Mouse (Mus musculus) embryonic facial prominence, embryonic 10.5 days (tissue): Measurements from ENCODE around the gene Myo6. TPM values are rescaled to one million over a fixed set of nuclear protein-coding genes. Genes with fewer than 3 reads are reported as not detected.

Experiments used
- DNase-seq: peaks from one replicate; pipeline ENCODE4 v3.0.0-alpha.2; 2017; ENCODE audit warnings: low spot score
- H3K27ac ChIP-seq: fragments of 300-500 bp; sonication (generic); replicated peaks from 2 replicates; pipeline ENCODE4 v1.5.1; 2016; ENCODE audit warnings: mild to moderate bottlenecking
- H3K27me3 ChIP-seq: fragments of 300-500 bp; sonication (generic); replicated peaks from 2 replicates; pipeline ENCODE4 v1.6.1; 2016; ENCODE audit warnings: low read depth, mild to moderate bottlenecking; ENCODE audit not compliant: poor library complexity, severe bottlenecking
- H3K36me3 ChIP-seq: fragments of 300-500 bp; sonication (generic); replicated peaks from 2 replicates; pipeline ENCODE4 v1.6.1; 2016; ENCODE audit warnings: mild to moderate bottlenecking, moderate library complexity
- H3K4me1 ChIP-seq: fragments of 300-500 bp; sonication (generic); 2 replicates; pipeline ENCODE4 v1.6.1; 2016
- H3K4me3 ChIP-seq: fragments of 300-500 bp; sonication (generic); 2 replicates; pipeline ENCODE4 v1.5.1; 2016; ENCODE audit warnings: mild to moderate bottlenecking, moderate library complexity
- H3K9me3 ChIP-seq: fragments of 300-500 bp; sonication (generic); 2 replicates; pipeline ENCODE4 v1.6.1; 2016; ENCODE audit warnings: mild to moderate bottlenecking
- WGBS: fragments of 180-500 bp; shearing (Covaris S2); methylation state at CpG from one replicate; pipeline ENCODE4 v1.1.7; 2016; 5-methylcytosine and 5-hydroxymethylcytosine counted together
- polyA plus RNA-seq: library from polyadenylated mRNA; unstranded; fragments of >200 nt; fragmentation: Nextera tagmentation; extraction: Ambion mirVana; gene quantifications from 2 replicates; pipeline ENCODE4 v1.2.1, GENCODE M21; 2016

Gene Myo6
- polyA plus RNA-seq, 1 experiment from 2014 or later, result 10.7 TPM

GRCm38 (mm10) chr9:80167089-80167488 lies 2.3 kb downstream of the Myo6 start:
- Histone ChIP-seq H3K9me3 (no peaks in the 10 kb centered on the region), H3K4me3 (no peak overlapping the region), H3K4me1 (peaks cover 9% of the 10 kb centered on the region), H3K27ac (no peak overlapping the region), H3K27me3 (peaks cover 15% of the 10 kb centered on the region; the same call in 1 of the 2 replicates), H3K36me3 (no peaks in the 10 kb centered on the region)
- WGBS, result 78% methylated on average over 4 of the region's 4 CpGs
- DNase-seq, result no peak

- WGBS, result 83% methylated on average over 9 of the region's 9 CpGs
- Histone ChIP-seq H3K27me3 (peaks cover 11% of the 10 kb centered on the region; the same call in 1 of the 2 replicates), H3K4me1 (peaks cover 13% of the 10 kb centered on the region)
Observed at GRCm38 (mm10) chr9:80169551-80169950, 4.7 kb downstream of the Myo6 start.

GRCm38 (mm10) chr9:80171241-80171640 lies 6.4 kb downstream of the Myo6 start:
- H3K4me3 ChIP-seq, result no peak overlapping the region
- DNase-seq, result no peak
- no peak overlapping the region for H3K27ac ChIP-seq
- H3K27me3 ChIP-seq, result peaks cover 4% of the 10 kb centered on the region; the same call in 1 of the 2 replicates
- H3K4me1 ChIP-seq, result peaks cover 10% of the 10 kb centered on the region
- no peaks in the 10 kb centered on the region for H3K36me3 ChIP-seq
- no peaks in the 10 kb centered on the region for H3K9me3 ChIP-seq

More at GRCm38 (mm10) chr9:80169551-80169950, 4.7 kb downstream of the Myo6 start:
- H3K4me3 ChIP-seq, result no peak overlapping the region
- DNase-seq, result no peak
- H3K36me3 ChIP-seq, result no peaks in the 10 kb centered on the region
- no peak overlapping the region for H3K27ac ChIP-seq
- H3K9me3 ChIP-seq, result no peaks in the 10 kb centered on the region

DNA sequence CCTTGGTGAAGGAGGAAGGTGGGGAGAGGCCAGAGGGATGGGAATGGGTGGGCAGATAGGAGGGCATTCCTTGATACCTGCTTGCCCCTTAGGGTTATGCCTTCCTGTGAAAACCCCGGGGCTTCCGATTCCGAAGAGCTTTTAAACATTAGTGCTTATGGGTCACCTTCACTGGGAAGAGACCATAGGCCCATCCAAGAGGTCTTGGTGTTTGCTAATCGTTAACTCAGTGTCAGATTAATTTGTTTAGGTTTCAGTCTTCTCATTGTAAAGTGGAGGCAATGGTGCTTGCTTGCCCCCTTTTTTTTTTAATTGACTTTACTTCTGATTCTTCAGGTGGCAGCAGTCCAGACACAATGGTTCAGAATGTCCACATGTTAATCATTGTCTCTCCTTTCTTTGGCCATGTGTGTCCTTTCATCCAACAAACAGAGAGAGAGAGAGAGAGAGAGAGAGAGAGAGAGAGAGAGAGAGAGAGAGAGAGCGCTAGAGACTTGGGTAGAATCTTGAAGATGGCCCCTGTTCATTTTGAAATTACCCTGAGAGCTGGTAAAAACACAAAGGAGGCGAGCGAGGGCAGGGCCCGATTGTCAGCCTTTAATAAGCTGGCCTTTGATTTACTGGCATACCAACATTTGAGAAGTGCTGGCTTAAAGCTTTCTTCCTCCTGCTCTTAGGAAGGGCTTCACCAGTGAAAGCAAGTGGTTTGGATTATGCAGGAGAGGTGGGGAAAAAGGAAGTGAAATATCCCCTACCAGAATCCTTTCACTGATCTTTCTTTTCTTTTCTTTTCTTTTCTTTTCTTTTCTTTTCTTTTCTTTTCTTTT lies 7.8 kb downstream of the Myo6 start:
- WGBS, result 78% methylated on average over 8 of the region's 8 CpGs
- no peaks in the 10 kb centered on the region for H3K27me3 ChIP-seq

DNA sequence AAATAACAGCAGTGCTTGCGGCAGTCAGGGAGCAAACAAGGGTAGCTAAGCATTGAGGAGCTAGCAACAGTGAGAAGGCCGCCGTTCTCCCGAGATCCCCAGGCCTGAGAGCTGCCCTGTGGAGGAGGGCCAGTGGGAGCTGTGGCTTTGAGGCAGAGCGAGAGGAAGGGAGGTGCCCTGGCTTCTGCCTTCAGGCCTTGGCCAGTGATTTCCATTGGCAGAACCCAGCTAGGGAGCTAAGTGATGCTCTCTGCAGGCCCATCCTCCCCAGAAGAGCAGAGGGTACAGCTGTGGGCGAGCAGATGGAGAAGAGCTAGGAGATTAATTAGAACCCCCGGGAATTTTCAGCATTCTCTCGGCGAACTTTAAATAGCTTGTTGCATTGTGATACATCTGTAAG lies 8.8 kb downstream of the Myo6 start:
- no peak for DNase-seq
- no peak overlapping the region for H3K4me3 ChIP-seq
- WGBS, result 45% methylated on average over 9 of the region's 9 CpGs
- peak overlapping the region; percentile 41; the same call in 1 of the 2 replicates for H3K27ac ChIP-seq
- peaks cover 10% of the 10 kb centered on the region for H3K4me1 ChIP-seq
- H3K27me3 ChIP-seq, result no peaks in the 10 kb centered on the region
- H3K9me3 ChIP-seq, result no peaks in the 10 kb centered on the region
- H3K36me3 ChIP-seq, result no peaks in the 10 kb centered on the region

More for the DNA sequence above, 7.8 kb downstream of the Myo6 start:
- DNase-seq, result no peak
- no peak overlapping the region for H3K27ac ChIP-seq
- no peaks in the 10 kb centered on the region for H3K9me3 ChIP-seq
- H3K4me1 ChIP-seq, result peaks cover 10% of the 10 kb centered on the region
- H3K36me3 ChIP-seq, result no peaks in the 10 kb centered on the region
- no peak overlapping the region for H3K4me3 ChIP-seq

DNA sequence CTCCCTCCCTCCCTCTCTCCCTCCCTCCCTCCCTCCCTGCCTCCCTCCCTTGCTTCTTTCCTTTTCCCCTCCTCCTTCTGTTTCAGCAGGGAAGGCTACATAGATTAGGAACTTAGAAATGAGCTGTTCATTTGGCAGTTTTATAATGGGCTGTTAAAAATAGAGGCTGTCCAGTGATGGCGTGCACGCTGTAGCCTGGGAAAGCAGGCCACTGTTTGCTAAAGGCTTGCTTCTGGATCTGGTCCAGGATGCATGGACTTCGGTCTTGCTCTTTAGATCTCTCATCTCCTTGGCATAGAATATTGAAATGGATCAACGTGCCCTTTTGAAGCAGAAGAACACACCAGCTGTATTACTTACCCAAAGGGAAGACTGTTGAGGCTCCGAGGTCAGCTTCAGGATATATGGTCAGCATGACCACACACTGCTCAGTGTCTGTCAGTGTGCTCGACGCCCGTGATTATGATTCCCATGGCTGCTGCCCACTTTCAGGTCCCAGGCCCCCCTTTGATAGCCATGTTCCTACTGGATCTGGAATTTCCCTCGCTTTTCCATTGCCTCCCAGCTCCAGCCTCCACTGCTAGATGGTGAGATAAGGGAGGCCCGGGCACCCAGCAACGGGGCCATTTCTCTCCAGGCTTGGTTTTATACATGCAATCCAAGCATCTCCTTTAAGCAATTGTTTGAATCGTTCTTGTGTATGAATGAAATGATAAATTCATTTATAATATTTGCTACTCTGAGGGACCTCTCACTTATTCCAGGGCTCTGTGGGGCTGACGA lies 12.1 kb downstream of the Myo6 start:
- no peak overlapping the region for H3K27ac ChIP-seq
- no peak for DNase-seq
- 89% methylated on average over 13 of the region's 13 CpGs for WGBS
- H3K36me3 ChIP-seq, result no peaks in the 10 kb centered on the region
- H3K4me1 ChIP-seq, result peaks cover 10% of the 10 kb centered on the region
- H3K27me3 ChIP-seq, result no peaks in the 10 kb centered on the region
- no peaks in the 10 kb centered on the region for H3K9me3 ChIP-seq
- H3K4me3 ChIP-seq, result no peak overlapping the region

DNA sequence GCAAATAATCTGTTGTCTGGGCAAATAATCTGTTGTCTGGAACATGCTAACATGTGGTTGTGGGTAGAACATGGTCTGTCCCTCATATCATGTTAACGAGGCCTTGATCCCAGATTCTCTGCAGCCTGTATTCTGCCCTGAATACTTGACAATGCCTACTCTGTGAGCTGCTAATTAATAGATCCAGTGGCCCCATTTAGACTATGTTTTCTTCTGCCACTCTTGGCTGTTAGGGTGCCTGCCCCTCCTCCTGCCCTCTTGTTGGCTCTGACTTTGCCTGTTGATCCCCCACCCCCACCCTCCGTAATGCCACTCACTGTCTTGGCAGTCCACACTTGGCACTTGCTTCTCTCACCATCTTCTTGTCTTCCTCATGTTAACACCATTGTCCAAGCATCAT lies 13.8 kb downstream of the Myo6 start:
- no peak for DNase-seq
- H3K4me1 ChIP-seq, result peaks cover 1% of the 10 kb centered on the region
- H3K27ac ChIP-seq, result no peak overlapping the region
- no peak overlapping the region for H3K4me3 ChIP-seq
- H3K27me3 ChIP-seq, result no peaks in the 10 kb centered on the region
- H3K9me3 ChIP-seq, result no peaks in the 10 kb centered on the region
- 89% methylated on average over 2 of the region's 2 CpGs for WGBS
- H3K36me3 ChIP-seq, result no peaks in the 10 kb centered on the region

DNA sequence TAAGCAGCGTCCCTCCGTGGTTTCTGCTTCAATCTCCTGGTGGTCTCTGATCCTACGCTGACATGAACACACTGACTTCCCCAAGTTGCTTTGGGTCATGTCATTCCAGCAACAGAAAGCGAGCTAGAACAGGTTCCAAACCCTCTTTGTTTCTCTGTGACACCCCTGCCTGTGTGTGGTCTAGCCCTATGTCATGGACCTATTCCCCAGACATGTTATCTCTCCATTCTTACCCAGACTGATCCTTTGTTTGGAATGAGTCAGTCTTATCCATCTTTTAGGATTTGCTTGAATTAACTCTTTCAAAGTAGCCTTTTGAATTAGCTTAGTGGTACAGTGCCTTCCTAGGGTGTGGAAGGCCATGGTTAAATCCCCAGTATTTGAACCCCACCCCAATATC lies 14.9 kb downstream of the Myo6 start:
- no peak for DNase-seq
- 79% methylated on average over 4 of the region's 4 CpGs for WGBS
- Histone ChIP-seq H3K27me3 (no peaks in the 10 kb centered on the region), H3K36me3 (no peaks in the 10 kb centered on the region), H3K4me1 (no peaks in the 10 kb centered on the region), H3K4me3 (no peak overlapping the region), H3K9me3 (no peaks in the 10 kb centered on the region), H3K27ac (no peak overlapping the region)

DNA sequence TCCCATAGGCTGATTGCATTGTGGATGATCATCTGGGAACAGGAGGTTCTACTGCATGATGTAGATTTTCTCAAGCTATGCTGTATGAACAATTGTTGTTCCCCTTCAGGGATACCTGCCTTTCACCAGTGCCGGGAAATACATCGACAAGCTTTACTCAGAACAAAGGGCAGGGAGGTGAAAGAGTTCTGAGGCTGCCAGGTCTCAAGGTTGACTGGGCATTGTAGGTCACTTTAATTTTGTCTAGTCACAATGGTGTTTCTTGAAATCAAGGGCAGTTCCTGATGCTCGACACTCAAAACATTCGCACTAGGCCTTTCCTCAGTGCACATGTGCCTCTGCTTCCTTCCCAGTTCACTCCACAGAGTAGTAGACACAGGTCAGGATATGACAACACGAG lies 15.9 kb downstream of the Myo6 start:
- Histone ChIP-seq H3K4me1 (0 out of 2 replicates have a peak, but pooled peaks cover 2% of the 10 kb centered on the region), H3K27ac (no peak overlapping the region), H3K9me3 (no peaks in the 10 kb centered on the region), H3K36me3 (no peaks in the 10 kb centered on the region), H3K4me3 (no peak overlapping the region), H3K27me3 (no peaks in the 10 kb centered on the region)
- 88% methylated on average over 5 of the region's 5 CpGs for WGBS
- DNase-seq, result no peak

DNA sequence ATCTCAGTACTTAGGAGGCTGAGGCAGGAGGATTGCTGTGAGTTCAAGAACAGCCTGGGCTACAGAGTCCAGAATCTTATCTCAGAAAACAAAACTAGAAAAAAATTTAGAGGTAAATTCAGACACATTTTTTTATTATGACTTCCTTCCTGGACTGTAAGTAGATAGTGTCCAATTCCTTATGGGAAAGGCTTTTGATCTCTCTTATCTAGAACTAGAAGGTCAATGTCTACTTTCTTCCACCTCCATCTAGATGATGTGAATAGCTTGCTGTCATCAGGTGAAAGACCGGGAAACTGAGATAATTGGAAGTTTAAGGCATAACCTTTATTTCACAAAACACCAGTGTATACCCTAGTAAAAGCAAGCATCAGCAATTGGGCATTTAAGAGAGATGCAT lies 16.9 kb downstream of the Myo6 start:
- Histone ChIP-seq H3K4me3 (no peak overlapping the region), H3K27me3 (no peaks in the 10 kb centered on the region), H3K4me1 (0 out of 2 replicates have a peak, but pooled peaks cover 5% of the 10 kb centered on the region), H3K36me3 (no peaks in the 10 kb centered on the region), H3K27ac (no peak overlapping the region), H3K9me3 (no peaks in the 10 kb centered on the region)
- DNase-seq, result no peak
- WGBS, result 94% methylated on average over 1 of the region's 1 CpGs

- H3K27me3 ChIP-seq, result no peaks in the 10 kb centered on the region
- H3K4me3 ChIP-seq, result no peak overlapping the region
- no peaks in the 10 kb centered on the region for H3K36me3 ChIP-seq
- 0 out of 2 replicates have a peak, but pooled peaks cover 5% of the 10 kb centered on the region for H3K4me1 ChIP-seq
- no peak for DNase-seq
- WGBS, result 87% methylated on average over 5 of the region's 5 CpGs
- H3K9me3 ChIP-seq, result no peaks in the 10 kb centered on the region
- no peak overlapping the region for H3K27ac ChIP-seq
Observed at GRCm38 (mm10) chr9:80184138-80184537, 19.3 kb downstream of the Myo6 start.

DNA sequence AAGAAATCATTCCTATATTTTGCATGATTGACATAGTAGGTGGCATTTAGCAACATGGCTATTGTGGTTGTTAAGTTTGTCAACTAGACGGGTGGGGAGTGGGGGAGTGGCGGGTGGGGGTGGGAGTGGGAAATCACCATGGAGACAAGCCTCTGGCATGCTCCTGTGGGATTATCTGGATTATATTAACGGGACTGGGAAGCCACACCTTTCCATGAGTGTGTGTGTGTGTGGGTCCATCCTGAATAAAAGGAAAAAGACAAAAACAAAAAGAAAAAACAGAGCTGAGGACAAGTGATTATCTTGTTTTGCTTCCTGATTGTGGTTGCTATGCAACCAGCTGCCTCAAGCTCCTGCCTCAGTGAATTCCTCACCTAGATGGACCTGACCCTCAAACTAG lies 20.9 kb downstream of the Myo6 start:
- Histone ChIP-seq H3K36me3 (no peaks in the 10 kb centered on the region), H3K27ac (no peak overlapping the region), H3K9me3 (no peaks in the 10 kb centered on the region), H3K4me3 (no peak overlapping the region), H3K4me1 (0 out of 2 replicates have a peak, but pooled peaks cover 5% of the 10 kb centered on the region), H3K27me3 (no peaks in the 10 kb centered on the region)
- no peak for DNase-seq
- WGBS, result 70% methylated on average over 3 of the region's 3 CpGs
